Mouse (Mus musculus): ENCODE measurements around the gene Slc25a13.

DNA sequence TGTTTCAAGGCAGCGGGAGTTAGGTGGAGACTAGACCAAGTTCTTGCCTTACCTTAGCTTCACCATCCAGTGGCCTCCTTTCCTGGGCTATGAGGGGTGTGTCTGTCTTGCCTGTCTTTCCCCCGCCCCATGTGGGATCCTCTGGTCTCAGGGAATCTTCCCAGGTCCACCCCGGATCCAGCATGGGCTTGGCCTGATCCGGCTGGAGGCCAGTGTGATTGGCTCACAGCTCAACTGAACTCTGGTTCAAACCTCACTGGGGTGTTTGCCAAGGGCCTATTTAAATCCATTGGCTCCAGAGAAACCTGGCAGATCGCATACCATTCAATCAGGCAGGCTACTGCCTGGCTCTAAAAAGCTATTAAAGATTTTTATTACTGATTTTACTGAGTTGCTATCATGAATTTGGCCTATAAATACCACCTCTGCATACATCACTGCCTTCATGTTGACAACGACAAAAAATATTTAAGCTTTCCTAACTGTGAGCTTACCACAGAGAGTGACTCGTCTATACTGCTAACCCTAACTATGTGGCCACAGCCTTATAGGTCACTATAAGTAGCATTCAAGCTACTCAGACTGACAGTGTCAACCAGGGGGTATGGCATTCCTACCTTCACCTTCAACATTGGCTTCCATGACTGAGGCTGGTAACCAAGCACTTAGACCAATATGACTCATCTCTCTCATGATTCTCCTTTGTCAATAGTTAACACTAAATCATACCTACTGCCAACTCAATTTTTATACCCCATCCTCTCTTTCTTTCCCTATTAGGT lies 56.1 kb downstream of the Slc25a13 start:
- TF ChIP-seq CTCF (IDR thresholded peaks at IDR 0.05; ENCODE audit: low read depth): no peak
- no peak for TF ChIP-seq EP300 (IDR thresholded peaks at IDR 0.05; ENCODE audit: low read depth)
